Mouse (Mus musculus): ENCODE results near the gene Stk32c. TPM values are rescaled to one million over a fixed set of nuclear protein-coding genes. Genes with fewer than 3 reads are reported as not detected.

Stk32c gene
- polyA plus RNA-seq, 1 experiment from 2014 or later: 2.3 TPM

DNA sequence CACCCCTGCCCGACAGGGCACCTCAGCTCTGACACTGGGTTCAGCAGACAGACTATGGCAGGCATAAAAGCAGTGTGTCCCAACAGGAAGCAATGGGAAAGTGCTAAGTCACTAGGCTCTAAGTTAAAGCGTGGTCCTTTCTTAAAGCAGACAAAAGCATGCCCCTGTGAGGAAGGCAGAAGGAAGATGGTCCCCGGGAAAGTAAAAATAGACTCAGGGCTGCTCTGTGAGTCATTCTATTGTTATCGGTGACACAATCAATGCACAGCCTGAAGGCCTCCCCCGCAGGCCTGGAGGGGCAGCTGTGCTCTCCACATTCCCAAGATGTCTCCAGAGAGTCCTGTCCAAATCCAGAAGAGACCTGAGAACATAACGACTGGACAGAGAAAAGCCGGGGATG lies 67.2 kb downstream of the Stk32c start:
- no peak overlapping the region for H3K27ac ChIP-seq (ENCODE audit: low read length)
- no peak overlapping the region for H3K4me2 ChIP-seq (ENCODE audit: low read length)
- WGBS: 40% methylated on average over 7 of the region's 7 CpGs
- H3K9ac ChIP-seq (replicated peaks; ENCODE audit: low read depth, low read length): no peak overlapping the region
- no peaks in the 10 kb centered on the region for H3K27me3 ChIP-seq (replicated peaks; ENCODE audit: control insufficient read depth, insufficient read depth, low read length)
- H3K4me3 ChIP-seq (replicated peaks; ENCODE audit: low read length): no peak overlapping the region
- H3K9me3 ChIP-seq (ENCODE audit: control insufficient read depth, low read length): no peaks in the 10 kb centered on the region
- H3K36me3 ChIP-seq (ENCODE audit: control insufficient read depth, insufficient read depth): no peaks in the 10 kb centered on the region
- ATAC-seq: no peak
- peaks cover 3% of the 10 kb centered on the region for H3K4me1 ChIP-seq (replicated peaks; ENCODE audit: control insufficient read depth, insufficient read depth, low read length)

- Histone ChIP-seq H3K9me3 (ENCODE audit: control insufficient read depth, low read length) (no peaks in the 10 kb centered on the region), H3K27me3 (replicated peaks; ENCODE audit: control insufficient read depth, insufficient read depth, low read length) (no peaks in the 10 kb centered on the region), H3K4me2 (ENCODE audit: low read length) (no peak overlapping the region), H3K36me3 (ENCODE audit: control insufficient read depth, insufficient read depth) (no peaks in the 10 kb centered on the region), H3K27ac (ENCODE audit: low read length) (no peak overlapping the region), H3K4me1 (replicated peaks; ENCODE audit: control insufficient read depth, insufficient read depth, low read length) (peaks cover 12% of the 10 kb centered on the region), H3K4me3 (replicated peaks; ENCODE audit: low read length) (no peak overlapping the region), H3K9ac (replicated peaks; ENCODE audit: low read depth, low read length) (no peak overlapping the region)
- no peak for ATAC-seq
- WGBS: 93% methylated on average over 1 of the region's 1 CpGs
Observed at GRCm38 (mm10) chr7:139143785-139144184, 69.3 kb downstream of the Stk32c start.

DNA sequence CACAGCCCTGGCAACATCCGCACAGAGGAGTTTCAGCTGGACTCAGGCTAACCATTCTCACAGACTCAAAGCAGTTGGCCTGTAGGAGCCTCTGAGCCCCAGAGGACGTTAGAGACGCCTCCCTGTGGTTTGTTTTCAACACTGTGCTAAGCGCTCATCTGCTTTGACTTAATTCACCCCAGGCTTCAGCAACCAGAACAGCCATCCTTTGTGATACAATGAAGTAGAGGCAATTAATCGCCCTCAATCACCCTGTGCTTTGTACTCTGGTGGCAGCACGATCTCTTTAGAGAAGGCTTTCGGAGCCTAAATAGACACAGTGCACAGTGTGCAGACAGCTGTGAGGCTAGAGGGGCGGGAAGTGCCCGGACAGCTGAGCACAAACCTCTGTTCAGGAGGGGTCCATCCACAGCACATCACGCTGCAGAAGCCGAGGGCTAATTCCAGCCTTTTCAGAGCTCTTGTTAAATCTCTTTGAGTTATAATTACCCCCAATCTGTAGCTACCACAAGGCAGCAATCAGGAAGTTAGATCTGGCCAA lies 73.1 kb downstream of the Stk32c start:
- H3K9me3 ChIP-seq (ENCODE audit: control insufficient read depth, low read length): no peaks in the 10 kb centered on the region
- peaks cover 18% of the 10 kb centered on the region for H3K4me1 ChIP-seq (replicated peaks; ENCODE audit: control insufficient read depth, insufficient read depth, low read length)
- WGBS: 1% methylated on average over 11 of the region's 11 CpGs
- no peak overlapping the region for H3K9ac ChIP-seq (replicated peaks; ENCODE audit: low read depth, low read length)
- peak overlapping the region; percentile 29 for H3K27ac ChIP-seq (ENCODE audit: low read length)
- H3K4me3 ChIP-seq (replicated peaks; ENCODE audit: low read length): no peak overlapping the region
- no peak overlapping the region for H3K4me2 ChIP-seq (ENCODE audit: low read length)
- ATAC-seq: peak; percentile 93
- H3K27me3 ChIP-seq (replicated peaks; ENCODE audit: control insufficient read depth, insufficient read depth, low read length): no peaks in the 10 kb centered on the region
- H3K36me3 ChIP-seq (ENCODE audit: control insufficient read depth, insufficient read depth): no peaks in the 10 kb centered on the region

DNA sequence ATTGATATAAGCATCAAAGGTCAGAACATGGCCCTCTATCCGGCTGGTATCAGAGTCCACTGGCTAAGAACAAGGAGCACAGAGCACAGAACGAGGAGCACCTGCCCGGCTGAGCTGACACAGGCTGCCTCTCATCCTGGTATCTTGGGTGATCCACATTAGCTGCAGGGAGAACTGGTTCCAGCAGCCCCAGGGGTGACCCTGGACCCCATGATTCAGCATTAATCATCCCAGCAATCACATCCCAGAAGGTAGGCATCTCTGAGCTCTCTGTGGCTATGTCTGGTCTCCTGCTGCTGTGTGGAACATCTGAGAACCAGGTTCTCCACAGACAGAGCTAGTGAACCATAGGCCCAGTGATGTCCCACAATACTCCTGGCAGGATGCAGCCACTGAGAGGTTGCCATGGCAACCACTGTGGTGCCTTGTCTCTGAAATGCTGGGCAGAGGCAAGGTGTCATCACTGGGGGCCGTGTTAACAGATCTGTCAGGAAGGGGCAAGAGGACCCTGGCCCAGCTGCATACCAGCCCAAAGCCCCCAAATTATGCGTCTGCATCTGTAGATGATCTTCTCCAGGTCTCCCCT lies 76.1 kb downstream of the Stk32c start:
- H3K4me2 ChIP-seq (ENCODE audit: low read length): no peak overlapping the region
- H3K4me1 ChIP-seq (replicated peaks; ENCODE audit: control insufficient read depth, insufficient read depth, low read length): peaks cover 22% of the 10 kb centered on the region
- 70% methylated on average over 5 of the region's 5 CpGs for WGBS
- no peak overlapping the region for H3K27ac ChIP-seq (ENCODE audit: low read length)
- no peak overlapping the region for H3K4me3 ChIP-seq (replicated peaks; ENCODE audit: low read length)
- no peaks in the 10 kb centered on the region for H3K27me3 ChIP-seq (replicated peaks; ENCODE audit: control insufficient read depth, insufficient read depth, low read length)
- no peaks in the 10 kb centered on the region for H3K9me3 ChIP-seq (ENCODE audit: control insufficient read depth, low read length)
- H3K36me3 ChIP-seq (ENCODE audit: control insufficient read depth, insufficient read depth): no peaks in the 10 kb centered on the region
- ATAC-seq: 0 out of 2 replicates have a peak, but pooled peaks have one; percentile 19
- no peak overlapping the region for H3K9ac ChIP-seq (replicated peaks; ENCODE audit: low read depth, low read length)

DNA sequence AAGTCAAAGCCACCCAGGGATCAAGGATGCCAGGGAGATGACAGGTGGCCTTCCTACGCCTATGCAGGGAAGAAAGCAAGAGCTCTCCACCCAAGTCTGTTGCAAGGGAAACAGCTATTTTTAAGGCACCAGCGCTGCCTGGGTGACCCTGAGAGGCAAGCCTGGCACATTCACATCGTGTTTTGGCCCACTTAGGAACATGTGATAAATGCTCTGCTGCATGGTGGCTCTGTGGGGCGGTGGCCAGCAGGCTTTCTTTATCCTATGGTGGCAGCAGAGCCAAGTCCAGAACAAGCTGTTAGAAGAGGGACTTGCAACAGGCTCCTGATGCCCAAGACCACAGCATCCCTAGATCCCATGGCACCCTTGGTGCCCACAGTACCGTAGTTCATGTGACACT lies 77.9 kb downstream of the Stk32c start:
- no peak overlapping the region for H3K4me3 ChIP-seq (replicated peaks; ENCODE audit: low read length)
- WGBS: 85% methylated on average over 5 of the region's 5 CpGs
- H3K36me3 ChIP-seq (ENCODE audit: control insufficient read depth, insufficient read depth): no peaks in the 10 kb centered on the region
- H3K4me2 ChIP-seq (ENCODE audit: low read length): no peak overlapping the region
- no peak overlapping the region for H3K9ac ChIP-seq (replicated peaks; ENCODE audit: low read depth, low read length)
- H3K27me3 ChIP-seq (replicated peaks; ENCODE audit: control insufficient read depth, insufficient read depth, low read length): no peaks in the 10 kb centered on the region
- peaks cover 24% of the 10 kb centered on the region for H3K4me1 ChIP-seq (replicated peaks; ENCODE audit: control insufficient read depth, insufficient read depth, low read length)
- H3K27ac ChIP-seq (ENCODE audit: low read length): no peak overlapping the region
- ATAC-seq: no peak
- H3K9me3 ChIP-seq (ENCODE audit: control insufficient read depth, low read length): no peaks in the 10 kb centered on the region

DNA sequence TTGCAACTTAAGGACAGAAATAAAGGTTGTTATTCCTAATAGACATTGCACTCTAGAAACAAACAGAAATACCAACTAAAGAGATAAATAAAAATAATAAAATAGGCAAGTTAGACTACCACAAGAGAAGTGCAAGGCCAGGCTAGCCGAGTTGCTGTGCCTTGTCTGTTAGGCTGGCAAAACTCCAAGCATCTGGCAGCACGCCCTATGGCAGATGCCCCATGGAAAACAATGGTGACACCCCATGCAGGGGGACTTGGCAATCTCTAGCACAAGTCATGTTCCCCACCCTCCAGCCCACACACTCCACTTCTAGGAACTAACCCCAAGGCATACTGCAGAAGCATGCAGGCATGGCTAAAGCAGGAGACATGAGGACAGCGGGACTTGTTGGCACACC lies 79.7 kb downstream of the Stk32c start:
- no peak overlapping the region for H3K4me2 ChIP-seq (ENCODE audit: low read length)
- no peak overlapping the region for H3K27ac ChIP-seq (ENCODE audit: low read length)
- H3K36me3 ChIP-seq (ENCODE audit: control insufficient read depth, insufficient read depth): no peaks in the 10 kb centered on the region
- no peaks in the 10 kb centered on the region for H3K27me3 ChIP-seq (replicated peaks; ENCODE audit: control insufficient read depth, insufficient read depth, low read length)
- no peaks in the 10 kb centered on the region for H3K9me3 ChIP-seq (ENCODE audit: control insufficient read depth, low read length)
- H3K9ac ChIP-seq (replicated peaks; ENCODE audit: low read depth, low read length): no peak overlapping the region
- 37% methylated on average over 3 of the region's 3 CpGs for WGBS
- no peak overlapping the region for H3K4me3 ChIP-seq (replicated peaks; ENCODE audit: low read length)
- peaks cover 18% of the 10 kb centered on the region for H3K4me1 ChIP-seq (replicated peaks; ENCODE audit: control insufficient read depth, insufficient read depth, low read length)
- ATAC-seq: no peak

- no peak for ATAC-seq
- H3K4me3 ChIP-seq (replicated peaks; ENCODE audit: low read length): no peak overlapping the region
- 44% methylated on average over 8 of the region's 8 CpGs for WGBS
Observed at GRCm38 (mm10) chr7:139131538-139131937, 81.6 kb downstream of the Stk32c start.

DNA sequence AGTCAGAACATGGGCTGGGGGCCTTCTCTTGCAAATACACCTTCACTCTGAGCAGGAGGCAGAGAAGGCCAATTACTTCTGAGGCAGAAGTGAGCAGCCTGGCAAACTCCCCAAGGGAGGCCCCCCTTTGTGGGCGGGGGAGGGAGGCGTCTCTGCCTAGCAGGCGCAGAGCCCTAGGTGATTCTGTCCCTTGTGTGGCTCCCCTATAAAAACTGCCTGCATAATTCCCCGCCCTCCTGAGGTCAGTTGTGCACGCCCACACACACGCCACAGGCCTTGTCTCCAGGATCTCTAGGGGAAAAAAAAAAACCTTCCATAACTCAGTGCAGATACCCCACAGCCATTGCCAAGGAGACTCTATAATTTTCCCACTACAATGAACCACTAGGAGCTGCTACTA lies 82.7 kb downstream of the Stk32c start:
- 15% methylated on average over 6 of the region's 6 CpGs for WGBS
- Histone ChIP-seq H3K27me3 (replicated peaks; ENCODE audit: control insufficient read depth, insufficient read depth, low read length) (no peaks in the 10 kb centered on the region), H3K4me1 (replicated peaks; ENCODE audit: control insufficient read depth, insufficient read depth, low read length) (peaks cover 11% of the 10 kb centered on the region; the same call in 1 of the 2 replicates), H3K27ac (ENCODE audit: low read length) (no peak overlapping the region), H3K4me3 (replicated peaks; ENCODE audit: low read length) (no peak overlapping the region), H3K36me3 (ENCODE audit: control insufficient read depth, insufficient read depth) (no peaks in the 10 kb centered on the region), H3K4me2 (ENCODE audit: low read length) (no peak overlapping the region), H3K9me3 (ENCODE audit: control insufficient read depth, low read length) (no peaks in the 10 kb centered on the region), H3K9ac (replicated peaks; ENCODE audit: low read depth, low read length) (no peak overlapping the region)
- ATAC-seq: no peak

More at GRCm38 (mm10) chr7:139131538-139131937, 81.6 kb downstream of the Stk32c start:
- H3K36me3 ChIP-seq (ENCODE audit: control insufficient read depth, insufficient read depth): no peaks in the 10 kb centered on the region
- H3K27me3 ChIP-seq (replicated peaks; ENCODE audit: control insufficient read depth, insufficient read depth, low read length): no peaks in the 10 kb centered on the region
- H3K9ac ChIP-seq (replicated peaks; ENCODE audit: low read depth, low read length): no peak overlapping the region
- H3K9me3 ChIP-seq (ENCODE audit: control insufficient read depth, low read length): no peaks in the 10 kb centered on the region
- H3K4me2 ChIP-seq (ENCODE audit: low read length): no peak overlapping the region
- H3K4me1 ChIP-seq (replicated peaks; ENCODE audit: control insufficient read depth, insufficient read depth, low read length): peaks cover 11% of the 10 kb centered on the region; the same call in 1 of the 2 replicates
- no peak overlapping the region for H3K27ac ChIP-seq (ENCODE audit: low read length)

DNA sequence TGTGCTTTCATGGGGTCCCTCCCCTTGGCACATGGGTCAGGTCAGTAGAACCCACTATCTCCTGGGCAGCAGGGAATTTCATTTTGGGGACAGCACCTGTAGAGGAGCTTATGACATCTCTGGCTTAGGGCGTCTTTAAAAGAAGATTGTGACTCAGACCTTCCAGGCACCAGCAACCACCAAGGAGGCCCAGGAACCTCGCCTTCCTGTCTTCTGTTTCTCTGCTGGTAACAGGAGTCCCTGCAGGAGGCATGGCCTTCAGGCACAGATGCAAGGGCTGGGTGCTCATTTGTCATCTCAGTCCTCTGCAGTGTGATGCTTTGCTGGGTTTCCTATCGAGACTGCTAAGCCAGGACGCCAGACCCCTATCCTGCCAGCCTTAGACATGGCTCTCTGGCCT lies 84.1 kb downstream of the Stk32c start:
- no peak for ATAC-seq
- Histone ChIP-seq H3K36me3 (ENCODE audit: control insufficient read depth, insufficient read depth) (no peaks in the 10 kb centered on the region), H3K9ac (replicated peaks; ENCODE audit: low read depth, low read length) (no peak overlapping the region), H3K9me3 (ENCODE audit: control insufficient read depth, low read length) (no peaks in the 10 kb centered on the region), H3K27me3 (replicated peaks; ENCODE audit: control insufficient read depth, insufficient read depth, low read length) (no peaks in the 10 kb centered on the region), H3K4me1 (replicated peaks; ENCODE audit: control insufficient read depth, insufficient read depth, low read length) (peaks cover 11% of the 10 kb centered on the region; the same call in 1 of the 2 replicates), H3K4me2 (ENCODE audit: low read length) (no peak overlapping the region), H3K27ac (ENCODE audit: low read length) (no peak overlapping the region), H3K4me3 (replicated peaks; ENCODE audit: low read length) (no peak overlapping the region)
- 89% methylated on average over 4 of the region's 4 CpGs for WGBS

Measured in forebrain, embryonic 16.5 days (tissue).